Mouse (Mus musculus): ENCODE results near the gene Slc25a38.

The Slc25a38 gene

GRCm38 (mm10) chr9:120149222-120149828 lies 39.2 kb downstream of the Slc25a38 start, which contains the start of gene Mobp:
Mobp (plus strand) TSS chr9:120149707.
- DNase-seq: no peak

DNA sequence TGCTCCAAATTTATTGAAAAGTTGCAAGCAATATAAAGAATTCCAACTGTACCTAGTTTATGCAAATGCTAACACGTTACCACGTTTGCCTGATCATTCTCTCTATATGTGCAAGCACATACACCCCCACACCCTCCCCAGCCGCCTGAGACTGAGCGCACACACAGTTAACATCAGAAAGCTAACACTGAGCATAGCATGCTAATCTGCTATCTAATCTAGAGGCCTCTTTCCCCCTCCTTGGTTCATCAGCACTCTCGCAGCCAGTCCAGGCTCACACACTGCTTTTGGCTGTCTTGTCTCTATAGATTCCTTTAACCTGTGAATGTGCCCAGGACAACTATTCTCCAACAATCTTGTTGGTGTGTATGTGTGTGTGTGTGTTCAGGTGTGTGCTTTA lies 41.0 kb downstream of the Slc25a38 start:
- DNase-seq: no peak

DNA sequence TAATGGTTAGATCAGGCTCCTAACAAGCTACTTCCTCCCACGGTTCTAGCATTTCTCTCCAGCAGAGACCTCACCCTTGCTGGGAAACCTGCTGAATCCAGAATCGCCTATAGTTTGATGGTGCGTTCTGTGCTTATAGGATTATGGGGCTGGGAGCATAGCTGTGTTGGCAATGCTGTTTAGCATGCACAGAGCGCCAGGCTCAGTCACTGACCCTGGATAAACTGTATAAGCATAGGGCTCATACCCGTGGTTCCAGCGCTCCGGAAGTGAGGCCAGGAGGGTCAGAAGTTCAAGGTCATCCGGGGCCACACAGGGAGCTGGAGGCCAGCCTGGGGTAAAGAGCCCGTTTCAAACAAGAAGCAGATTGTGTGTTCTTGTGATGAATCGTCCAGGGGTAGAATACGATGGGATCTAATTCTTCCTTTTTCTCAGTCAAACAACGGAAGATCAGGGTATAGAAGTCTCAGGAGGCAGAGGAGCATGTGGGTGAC lies 41.8 kb downstream of the Slc25a38 start:
- DNase-seq: no peak

DNA sequence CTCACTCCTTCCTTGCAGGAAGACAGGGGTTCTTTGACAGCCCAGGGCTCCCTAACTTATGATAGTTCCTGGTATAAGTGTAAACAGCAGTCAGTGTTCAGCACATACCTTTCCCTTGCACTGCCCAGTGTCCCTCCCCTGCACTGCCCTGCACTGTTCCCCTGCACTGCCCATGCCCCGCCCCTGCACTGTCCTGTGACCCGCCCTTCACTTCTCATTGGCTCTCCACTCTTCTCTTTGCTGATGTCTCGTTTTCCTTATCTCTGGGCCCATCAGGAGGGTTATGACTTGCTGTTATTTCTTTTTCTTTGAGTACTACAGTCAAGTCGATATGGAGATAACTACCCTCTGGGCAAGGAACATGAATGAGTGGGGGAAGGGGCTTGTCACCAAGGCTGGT lies 47.9 kb downstream of the Slc25a38 start:
- DNase-seq: no peak

DNA sequence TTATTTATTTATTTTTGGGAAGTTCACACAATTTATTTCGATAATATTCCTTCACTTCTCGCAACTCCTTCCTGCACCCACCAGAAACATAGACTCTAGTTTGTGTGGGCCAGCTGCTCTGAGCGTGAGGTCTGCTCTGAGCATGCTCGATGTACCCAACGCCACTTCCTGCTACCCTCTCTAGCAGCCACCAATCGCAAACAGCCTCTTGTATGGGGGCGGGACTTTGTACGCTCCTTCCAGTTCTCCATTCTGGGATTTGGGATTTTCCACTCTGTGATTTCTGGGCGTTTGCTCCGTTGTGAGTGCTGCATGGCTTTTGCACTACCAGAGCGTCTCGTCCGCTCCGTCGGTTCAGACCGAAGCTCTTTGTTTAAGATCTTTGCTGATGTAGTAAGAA lies 53.7 kb downstream of the Slc25a38 start:
- DNase-seq: no peak

DNA sequence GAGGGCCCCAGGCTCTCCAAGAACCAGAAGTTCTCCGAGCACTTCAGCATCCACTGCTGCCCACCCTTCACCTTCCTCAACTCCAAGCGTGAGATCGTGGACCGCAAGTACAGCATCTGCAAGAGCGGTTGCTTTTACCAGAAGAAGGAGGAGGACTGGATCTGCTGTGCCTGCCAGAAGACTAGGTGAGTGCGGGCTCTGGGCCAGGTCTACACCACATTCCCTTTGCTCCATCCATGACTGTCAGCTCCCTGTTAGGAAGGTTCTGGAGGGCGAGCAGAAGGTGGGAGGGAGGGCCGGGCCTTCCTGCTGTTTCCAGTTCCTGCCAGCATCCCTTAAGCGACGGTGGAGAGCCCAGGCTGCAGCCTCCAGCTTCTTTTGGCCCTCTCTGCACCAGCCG lies 57.7 kb downstream of the Slc25a38 start:
- peak; percentile 55 to 59 for DNase-seq

GRCm38 (mm10) chr9:120171295-120171694 lies 61.1 kb downstream of the Slc25a38 start:
- DNase-seq: peak; percentile 73 to 84
